Mouse (Mus musculus): ENCODE data around the gene Alk.

Gene Alk

DNA sequence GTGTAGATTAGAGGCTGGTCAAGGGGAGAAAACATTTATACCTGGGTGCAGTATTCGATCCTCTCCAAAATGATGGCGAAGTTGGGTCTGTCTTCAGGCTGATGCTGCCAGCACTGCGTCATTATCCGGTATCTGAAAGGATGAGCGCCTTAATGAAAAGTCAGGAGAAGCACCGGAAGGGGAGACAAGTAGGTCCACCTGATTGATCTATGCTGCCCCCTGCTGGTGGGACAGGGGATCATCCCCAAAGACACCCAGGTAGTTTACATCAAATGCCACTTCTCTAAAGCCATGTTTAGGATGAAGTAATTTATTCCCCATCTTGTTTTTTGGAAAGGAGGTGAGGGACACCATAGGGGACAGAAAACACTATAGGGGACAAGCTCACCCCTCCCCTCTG is 730.4 kb downstream of the Alk start:
- DNase-seq (ENCODE audit: low read depth): peak; percentile 9

DNA sequence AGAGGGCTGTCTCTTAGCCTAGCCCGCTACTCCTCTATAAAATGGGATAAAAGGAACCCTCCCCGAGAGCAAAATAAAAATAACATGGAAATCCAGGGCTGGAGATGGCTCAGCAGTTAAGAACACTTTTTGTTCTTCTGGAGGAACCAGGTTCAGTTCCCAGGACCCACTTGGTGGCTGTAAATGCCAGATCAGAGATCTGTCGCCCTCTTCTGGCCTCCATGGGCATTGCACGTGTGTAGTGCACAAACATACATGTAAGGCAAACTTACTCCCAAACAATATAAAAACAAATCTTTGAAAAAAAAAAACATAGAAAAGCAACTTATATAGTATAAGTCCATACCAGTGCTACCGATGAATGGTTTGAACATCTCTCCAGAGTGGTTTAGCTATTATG is 731.5 kb downstream of the Alk start:
- no peak for DNase-seq (ENCODE audit: low read depth)

DNA sequence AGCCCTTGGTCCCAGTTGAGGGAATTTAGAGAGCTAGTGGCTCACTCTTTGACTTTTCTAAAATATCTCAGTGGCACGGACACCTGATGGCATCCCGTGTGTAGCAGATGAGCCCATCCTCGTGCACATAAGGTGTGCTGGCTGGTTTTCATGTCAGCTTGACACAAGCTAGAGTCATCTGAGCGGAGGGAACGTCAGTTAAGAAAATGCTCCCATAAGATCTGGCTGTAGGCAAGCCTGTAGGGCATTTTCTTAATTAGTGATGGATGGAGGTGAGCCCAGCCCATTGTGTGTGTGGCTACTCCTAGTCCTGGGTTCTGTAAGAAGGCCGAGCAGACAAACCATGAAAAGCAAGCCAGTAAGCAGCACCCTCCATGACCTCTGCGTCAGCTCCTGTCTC is 732.4 kb downstream of the Alk start:
- no peak for DNase-seq (ENCODE audit: low read depth)

DNA sequence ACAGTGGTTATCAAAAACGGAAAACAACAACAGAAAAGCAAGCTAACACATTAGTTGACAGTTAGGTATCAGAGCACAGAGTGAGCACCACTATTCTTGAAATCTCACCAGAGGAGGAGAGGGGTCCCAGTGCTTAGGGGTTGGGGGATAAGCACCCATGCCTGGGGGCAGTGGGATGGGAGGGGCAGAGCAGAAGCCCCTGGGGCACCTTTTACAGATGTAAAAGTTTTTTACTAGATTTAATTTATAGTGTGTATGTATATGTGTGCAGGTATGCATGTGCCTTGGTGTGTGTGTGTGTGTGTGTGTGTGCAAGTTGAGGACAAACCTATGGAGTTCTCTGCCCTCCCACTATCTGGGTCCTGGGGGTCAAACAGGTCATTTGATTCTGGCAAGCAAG is 733.8 kb downstream of the Alk start:
- no peak for DNase-seq (ENCODE audit: low read depth)

DNA sequence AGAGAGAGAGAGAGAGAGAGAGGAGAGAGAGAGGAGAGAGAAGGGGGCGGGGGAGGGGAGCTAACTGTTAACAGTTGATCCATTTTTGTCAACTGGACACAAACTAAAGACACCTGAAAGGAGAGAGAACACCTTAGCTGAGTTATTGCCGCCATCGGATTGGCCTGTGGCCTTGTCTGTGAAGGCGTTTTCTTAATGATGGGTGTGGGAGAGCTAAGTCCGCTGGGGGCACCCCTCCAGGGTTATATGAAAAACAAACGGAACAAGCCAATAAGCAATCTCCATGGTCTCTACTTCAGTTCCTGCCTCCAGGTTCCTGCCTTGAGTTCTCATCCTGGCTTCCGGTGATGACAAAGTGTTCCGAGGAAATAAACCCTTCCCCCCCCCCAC is 734.2 kb downstream of the Alk start:
- DNase-seq (ENCODE audit: low read depth): no peak

DNA sequence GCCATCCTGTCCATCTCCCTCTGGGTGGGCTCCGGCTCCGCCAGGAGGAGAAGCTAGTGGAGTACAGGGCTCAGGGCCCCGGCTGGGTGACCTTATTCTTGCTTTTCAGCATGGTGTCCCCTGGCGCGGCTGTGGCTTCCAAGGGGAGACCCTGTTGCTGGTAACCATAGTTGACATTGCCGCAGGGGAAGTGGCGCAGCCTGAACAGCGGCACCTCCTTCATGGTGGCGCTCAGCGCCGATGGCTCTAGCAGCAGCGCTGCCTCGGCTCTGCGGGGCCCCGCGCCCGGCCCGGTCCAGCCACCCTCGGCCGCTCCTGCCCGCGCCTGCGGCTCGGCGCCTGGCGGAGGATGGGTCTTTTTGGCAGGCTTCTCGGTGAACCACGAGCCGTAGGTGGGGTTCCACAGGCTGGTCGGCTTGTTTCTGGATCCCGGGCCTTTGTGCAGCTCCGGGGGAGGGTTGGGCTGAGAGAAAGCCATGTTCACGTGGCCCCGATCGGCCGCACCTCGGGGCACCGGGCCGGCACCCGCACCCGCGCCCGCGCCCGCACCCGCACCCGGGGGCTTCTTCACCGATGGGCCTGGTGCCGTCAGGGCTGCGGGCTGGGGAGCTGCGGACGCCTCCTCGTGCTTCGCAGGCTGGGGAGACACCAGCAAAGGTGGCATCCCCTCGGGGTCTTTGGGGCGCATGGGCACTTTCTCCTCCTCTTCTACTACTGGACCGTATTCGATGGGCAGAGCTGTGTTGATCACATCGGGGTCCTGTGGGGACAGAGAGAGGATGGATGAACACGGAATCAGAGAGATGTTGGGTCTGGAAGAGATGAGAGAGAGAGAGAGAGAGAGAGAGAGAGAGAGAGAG is 734.8 kb downstream of the Alk start:
- DNase-seq (ENCODE audit: low read depth): no peak

DNA sequence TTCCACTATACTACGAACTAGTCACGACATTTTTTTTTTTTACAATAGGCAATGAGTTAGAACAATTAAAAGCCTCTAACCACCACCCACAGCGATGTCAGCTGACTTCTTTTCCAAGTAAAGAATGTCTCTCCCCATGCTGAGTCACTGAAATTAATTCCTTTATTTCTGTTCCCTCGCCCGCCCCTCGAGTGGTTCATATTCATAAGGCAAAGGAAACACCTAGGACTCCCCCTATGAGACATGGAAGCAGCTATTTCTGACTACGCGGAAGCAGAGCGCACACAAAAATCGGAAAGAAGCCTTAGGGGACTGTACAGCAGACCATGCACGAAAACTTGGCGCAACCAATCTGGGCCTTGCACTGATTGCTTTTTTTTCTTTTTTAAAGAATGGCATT is 735.6 kb downstream of the Alk start:
- DNase-seq (ENCODE audit: low read depth): no peak

DNA sequence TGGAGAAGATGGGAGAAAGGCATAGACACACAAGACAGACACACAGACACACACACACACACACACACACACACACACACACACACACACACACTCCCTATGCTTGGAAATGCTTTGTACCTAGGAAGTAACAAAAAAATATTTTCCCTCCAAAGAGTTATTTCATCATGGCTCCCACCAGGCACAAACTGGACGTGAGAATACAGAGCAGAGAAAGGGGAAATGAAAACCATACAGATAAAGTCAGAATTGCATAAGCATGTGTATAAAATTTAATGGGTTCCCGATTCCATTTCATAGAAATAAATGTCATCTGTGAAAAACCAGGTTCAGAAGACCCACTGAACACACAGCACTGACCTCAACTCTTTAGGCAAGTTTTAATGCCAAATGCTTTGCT is 736.5 kb downstream of the Alk start:
- DNase-seq (ENCODE audit: low read depth): no peak

DNA sequence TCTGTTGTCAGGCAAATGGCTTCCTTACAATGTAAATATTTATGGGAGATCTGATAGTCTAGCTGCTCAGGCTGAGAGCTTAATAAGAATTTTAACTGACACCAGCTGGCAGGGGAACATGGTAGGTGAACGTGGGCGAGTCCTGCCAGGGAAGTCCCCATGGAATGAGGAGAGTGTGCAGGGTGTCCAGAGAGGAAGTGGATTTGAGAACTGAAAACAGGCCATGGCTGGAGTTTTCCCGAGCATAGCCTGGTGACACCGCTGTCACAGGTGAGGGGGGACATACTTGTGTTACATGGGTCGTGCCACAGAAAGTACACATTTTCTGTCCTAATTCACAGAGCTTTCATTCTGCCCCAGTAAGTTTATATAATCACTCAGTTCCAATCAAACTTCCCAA is 739.0 kb downstream of the Alk start:
- no peak for DNase-seq (ENCODE audit: low read depth)

DNA sequence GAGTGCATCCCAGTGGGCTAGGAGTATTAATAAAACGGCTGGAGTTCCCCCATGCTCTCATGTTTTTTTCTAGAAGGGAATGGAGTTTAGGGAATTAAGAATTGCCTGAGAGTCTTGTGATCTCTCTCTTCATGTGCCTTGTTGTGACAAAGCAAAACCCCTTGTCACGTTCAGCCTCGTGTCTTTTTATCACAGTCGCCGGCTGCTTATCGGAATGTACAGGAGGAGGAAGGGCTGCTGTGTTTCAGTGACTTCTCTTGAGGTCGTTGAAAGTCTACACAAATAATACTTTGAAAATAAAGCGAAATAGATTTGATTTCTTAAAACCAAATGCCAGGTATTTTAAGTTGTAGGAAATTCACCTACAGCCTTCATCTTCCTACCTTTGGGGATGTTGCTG is 740.4 kb downstream of the Alk start:
- DNase-seq (ENCODE audit: low read depth): no peak

DNA sequence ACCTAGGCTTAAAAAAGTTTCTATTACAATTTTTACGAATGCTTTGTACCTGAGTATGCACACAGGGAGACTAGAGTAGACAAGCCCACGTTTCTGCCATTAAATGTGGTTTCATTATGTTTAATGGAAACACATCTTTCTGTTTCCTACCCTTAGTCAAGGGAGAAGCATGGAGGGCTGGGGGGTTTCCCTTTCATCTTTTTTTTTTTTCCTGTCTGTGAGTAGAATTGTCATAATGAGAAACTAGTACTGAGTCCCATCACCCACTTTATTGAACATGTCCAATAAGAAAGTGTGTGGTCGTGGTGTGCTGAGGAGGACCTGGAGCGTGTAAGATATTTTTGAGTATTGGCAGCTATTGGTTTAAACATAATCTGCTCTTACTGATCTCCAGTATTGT is 741.5 kb downstream of the Alk start:
- DNase-seq (ENCODE audit: low read depth): no peak

DNA sequence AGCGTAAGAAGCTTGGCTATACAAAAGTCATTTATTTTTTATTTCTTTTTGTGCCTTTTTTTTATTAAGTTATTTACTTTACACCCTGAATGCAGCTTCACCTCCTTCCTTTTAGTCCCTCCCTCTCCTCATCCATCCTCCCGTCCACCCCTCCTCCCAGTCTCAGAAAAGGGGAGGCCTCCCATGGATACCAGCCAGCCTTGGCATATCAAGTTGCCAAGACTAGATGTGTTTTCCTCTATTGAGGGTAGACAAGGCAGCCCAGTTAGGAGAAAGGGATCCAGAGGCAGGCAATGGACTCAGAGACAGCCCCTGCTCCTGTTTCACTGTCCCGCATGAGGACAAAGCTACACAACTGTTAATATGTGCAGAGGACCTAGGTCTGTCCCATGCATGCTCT is 742.2 kb downstream of the Alk start:
- DNase-seq (ENCODE audit: low read depth): no peak

DNA sequence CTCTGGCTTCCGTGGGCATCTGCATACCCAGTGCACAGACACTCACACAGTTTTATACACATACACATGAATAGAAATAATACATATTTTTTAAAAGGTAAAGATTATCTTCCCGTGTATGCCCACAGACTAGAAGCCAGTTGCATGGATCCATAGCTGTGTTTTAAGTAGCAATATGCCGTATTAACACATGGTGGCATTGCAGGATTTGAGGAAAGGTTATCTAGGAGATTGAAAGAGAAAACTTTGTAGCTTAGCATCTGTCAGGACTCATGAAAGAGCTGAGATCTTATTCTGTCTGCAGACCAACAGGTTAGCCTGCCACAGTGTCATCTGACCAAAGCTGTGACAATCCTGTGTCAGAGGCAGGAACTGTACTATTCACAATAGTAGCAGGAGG is 772.5 kb downstream of the Alk start:
- no peak for DNase-seq (ENCODE audit: low read depth)

DNA sequence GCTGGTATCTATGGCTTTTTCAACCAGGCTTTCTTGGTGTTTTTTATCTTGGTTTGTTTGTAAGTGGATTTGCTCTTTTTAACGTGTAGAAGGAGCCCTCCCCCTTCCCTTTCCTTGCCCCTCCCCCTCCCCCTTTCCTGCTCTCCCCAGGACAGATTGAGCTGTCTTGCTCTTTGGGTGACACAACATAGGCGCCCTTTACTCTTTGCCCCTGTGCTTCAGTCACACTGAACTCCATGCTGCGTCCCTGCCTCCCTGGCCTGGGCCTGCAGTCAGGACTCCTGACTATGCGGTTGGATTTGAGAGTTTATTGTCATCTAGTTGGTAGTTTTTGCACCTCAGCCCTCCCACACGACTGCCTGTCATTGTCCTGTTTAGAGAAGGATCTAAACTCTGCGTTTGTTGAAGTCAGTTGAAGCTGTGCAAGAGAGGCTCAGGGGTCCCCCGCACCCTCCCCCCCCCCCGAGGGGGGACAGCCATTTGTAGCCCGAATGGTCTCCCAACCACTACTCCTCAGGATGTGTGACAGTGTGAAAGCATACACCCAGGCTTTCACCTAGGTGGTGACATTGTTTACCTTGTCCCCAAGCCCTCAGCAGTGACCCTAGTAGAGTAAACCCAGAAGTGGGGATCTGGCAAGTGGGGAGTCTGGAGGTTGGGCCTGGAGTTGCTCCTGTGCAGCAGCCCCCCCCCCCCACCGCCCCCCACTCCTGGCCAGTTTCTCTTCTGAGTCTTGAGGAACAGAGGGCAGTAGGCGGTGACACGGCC is 775.6 kb downstream of the Alk start:
- no peak for DNase-seq (ENCODE audit: low read depth)

DNA sequence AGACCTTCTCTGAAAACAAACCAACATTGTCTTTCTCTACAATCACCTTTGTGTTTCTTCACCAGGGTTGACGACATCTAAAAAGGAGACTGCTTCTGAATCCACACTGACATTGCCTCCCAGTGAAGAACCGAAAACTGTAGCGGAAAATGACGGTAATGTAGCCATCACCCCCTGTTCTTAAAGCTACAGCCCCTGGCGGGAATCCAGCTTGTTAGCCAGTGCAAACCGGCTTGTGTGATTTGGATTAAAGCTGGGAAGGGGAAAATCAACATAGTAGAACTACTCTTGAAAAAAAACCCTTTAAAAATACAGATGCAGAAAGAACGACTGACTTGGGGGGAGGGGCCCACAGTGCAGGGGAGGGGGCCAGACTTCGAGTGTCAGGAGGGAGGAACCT is 776.8 kb downstream of the Alk start:
- no peak for DNase-seq (ENCODE audit: low read depth)

DNA sequence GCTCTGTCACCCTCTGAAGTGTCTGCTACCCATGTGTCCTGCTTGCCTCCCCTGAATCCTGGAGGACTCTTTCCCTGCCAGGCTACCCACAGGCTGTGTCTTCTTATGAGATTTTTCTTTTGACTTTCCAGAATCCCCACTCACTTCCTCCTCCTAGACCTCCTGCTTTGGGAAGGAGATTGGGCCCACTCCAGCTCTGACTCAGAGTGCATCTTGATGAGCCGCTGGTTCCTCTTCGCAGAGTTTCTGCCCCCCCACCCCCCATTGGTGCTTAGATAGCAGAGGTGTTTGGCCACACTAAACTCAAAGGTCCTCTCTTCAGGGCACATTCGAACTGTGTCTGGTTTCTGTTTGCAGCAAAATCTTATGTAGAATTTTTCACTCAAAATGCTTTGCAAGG is 777.8 kb downstream of the Alk start:
- no peak for DNase-seq (ENCODE audit: low read depth)

DNA sequence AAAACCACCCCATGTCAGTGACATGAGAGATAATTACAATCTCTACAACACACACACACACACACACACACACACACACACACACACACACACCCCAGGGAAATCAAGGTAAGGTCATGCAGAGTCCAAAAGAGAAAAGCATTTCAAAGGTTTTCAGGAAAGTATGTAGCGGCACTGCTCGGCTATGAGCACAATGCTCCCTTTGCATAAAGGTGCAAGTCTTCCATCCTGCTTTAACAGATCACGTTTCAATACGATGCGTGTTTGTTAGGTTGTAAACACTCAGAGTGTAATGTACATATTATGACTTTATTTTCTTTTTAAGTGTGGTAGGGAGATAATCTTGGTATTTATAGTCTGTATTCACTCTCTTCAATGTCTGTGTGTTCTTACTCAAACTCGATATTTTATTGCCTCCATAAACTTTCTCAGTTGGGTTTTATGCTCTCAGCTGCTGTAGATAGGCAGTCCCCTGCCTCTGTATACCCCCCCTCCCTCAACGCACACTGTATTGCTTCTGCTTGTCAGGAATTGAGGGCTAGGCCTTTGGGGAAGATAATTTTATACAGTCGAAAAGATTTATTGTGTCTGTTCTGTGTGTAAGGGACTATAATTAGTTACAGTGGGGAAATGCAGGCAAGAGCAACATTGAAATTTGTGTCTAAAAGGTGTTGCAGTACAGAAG is 780.7 kb downstream of the Alk start:
- no peak for DNase-seq (ENCODE audit: low read depth)
